Mouse (Mus musculus) CH12.LX (cell line): Measurements from ENCODE around the gene Fcho1. TPM values are rescaled to one million over a fixed set of nuclear protein-coding genes. Genes with fewer than 3 reads are reported as not detected.
"Not testable (repeated sequence)": the region's sequence is repeated elsewhere in the genome, so short reads cannot be mapped to it uniquely, and the experiment has no call there.

Experiments used
- DNase-seq: peaks from one replicate; pipeline ENCODE4 v3.0.0-alpha.2; 2013; ENCODE audit errors: extremely low read depth
- H3K27ac ChIP-seq: 2 replicates; pipeline ENCODE4 v1.5.1; 2012; ENCODE audit warnings: low read depth, mild to moderate bottlenecking, control low read depth, moderate library complexity; ENCODE audit not compliant: insufficient read depth
- H3K27me3 ChIP-seq: replicated peaks from 2 replicates; pipeline ENCODE3; 2012; ENCODE audit warnings: inconsistent platforms
- H3K36me3 ChIP-seq, 2 experiments: replicated peaks in 1 of 2; 2 replicates each; pipeline versions ENCODE3 to v1.6.1; 2012; ENCODE audit warnings: inconsistent platforms in 1 of 2, low read length in 1 of 2, mild to moderate bottlenecking in 1 of 2, mixed read lengths in 1 of 2, moderate library complexity in 1 of 2; ENCODE audit not compliant: control insufficient read depth in 1 of 2, insufficient read depth in 1 of 2
- H3K4me1 ChIP-seq, 2 experiments: 2 replicates each; pipeline ENCODE4 v1.6.1; 2012; ENCODE audit warnings: inconsistent platforms in 1 of 2, moderate library complexity in 1 of 2; ENCODE audit not compliant: insufficient read depth in 2 of 2, control insufficient read depth in 1 of 2
- H3K4me2 ChIP-seq: 2 replicates; pipeline ENCODE4 v1.6.1; 2012; ENCODE audit warnings: low read depth, mild to moderate bottlenecking, control low read depth; ENCODE audit not compliant: poor library complexity, insufficient read depth, severe bottlenecking
- H3K4me3 ChIP-seq, 3 experiments: fragments of 150-350 bp in 1 of 3; sonication (generic) in 1 of 3; replicated peaks in 1 of 3; 2 replicates each; pipeline versions ENCODE3 to v1.5.1; 2011 to 2012; ENCODE audit warnings: low read depth in 2 of 3, low read length in 2 of 3, mild to moderate bottlenecking in 2 of 3, moderate library complexity in 2 of 3, control low read depth in 1 of 3, improper control_type of control experiment in 1 of 3, inconsistent platforms in 1 of 3, mixed read lengths in 1 of 3; ENCODE audit not compliant: poor library complexity in 1 of 3
- H3K79me2 ChIP-seq: replicated peaks from 2 replicates; pipeline ENCODE4 v1.6.1; 2012; ENCODE audit warnings: mild to moderate bottlenecking, moderate library complexity; ENCODE audit not compliant: control insufficient read depth, poor library complexity, insufficient read depth, severe bottlenecking; ENCODE audit errors: extremely low read depth
- H3K9ac ChIP-seq: 2 replicates; pipeline ENCODE4 v1.6.1; 2012; ENCODE audit warnings: low read depth, mild to moderate bottlenecking, control low read depth, moderate library complexity; ENCODE audit not compliant: insufficient read depth
- H3K9me3 ChIP-seq: replicated peaks from 2 replicates; pipeline ENCODE3; 2012; ENCODE audit warnings: low read length, inconsistent platforms, mixed read lengths
- CTCF ChIP-seq, 2 experiments: IDR thresholded peaks in 1 of 2; conservative IDR thresholded peaks in 1 of 2; 2 replicates each; pipeline ENCODE4 v1.5.1; 2011 to 2012; ENCODE audit warnings: low read depth in 2 of 2, low read length in 2 of 2, improper control_type of control experiment in 1 of 2, inconsistent platforms in 1 of 2, mild to moderate bottlenecking in 1 of 2, moderate library complexity in 1 of 2
- HCFC1 ChIP-seq: IDR thresholded peaks from 2 replicates; pipeline ENCODE4 v1.6.1; 2012; ENCODE audit warnings: low read depth, mild to moderate bottlenecking, inconsistent platforms, low read length, improper control_type of control experiment
- JUN ChIP-seq: IDR thresholded peaks from 2 replicates; pipeline ENCODE4 v1.6.1; 2011; ENCODE audit warnings: low read depth, mild to moderate bottlenecking, low read length, improper control_type of control experiment, moderate library complexity; ENCODE audit not compliant: insufficient read depth
- MAZ ChIP-seq: IDR thresholded peaks from 2 replicates; pipeline ENCODE4 v1.6.1; 2012; ENCODE audit warnings: low read depth, mild to moderate bottlenecking, inconsistent platforms, low read length, improper control_type of control experiment, moderate library complexity
- NRF1 ChIP-seq: IDR thresholded peaks from 2 replicates; pipeline ENCODE4 v1.6.1; 2014; ENCODE audit warnings: low read depth, mild to moderate bottlenecking, inconsistent platforms, low read length, improper control_type of control experiment, moderate library complexity
- PAX5 ChIP-seq: IDR thresholded peaks from 2 replicates; pipeline ENCODE4 v1.6.1; 2012; ENCODE audit warnings: low read length, inconsistent platforms, mixed read lengths
- RAD21 ChIP-seq: IDR thresholded peaks from 2 replicates; pipeline ENCODE4 v1.6.1; 2011; ENCODE audit warnings: low read depth, mild to moderate bottlenecking, low read length, improper control_type of control experiment, moderate library complexity
- dilution Hi-C: fragments of 300-500 bp; cut with MboI; formaldehyde crosslinking; loops from 2 replicates; pipeline ENCODE4 v1.14.3; 2020; ENCODE audit warnings: low sequenced_read_pairs; ENCODE audit not compliant: extremely low pct_unique_long_range_greater_than_20kb, extremely low pct_ligation_motif_present
- in situ Hi-C: fragments of 300-500 bp; cut with MboI; formaldehyde crosslinking; loops from 3 replicates; pipeline ENCODE4 v1.14.3; 2019; ENCODE audit warnings: low sequenced_read_pairs, low pct_ligation_motif_present, low pct_unique_long_range_greater_than_20kb, mixed read lengths
- polyA plus RNA-seq: library from polyadenylated mRNA; unstranded; fragments of >175 nt; gene quantifications from 2 replicates; pipeline ENCODE4 v1.2.1, GENCODE M21; 2012; ENCODE audit warnings: low read depth; ENCODE audit not compliant: insufficient read length
- total RNA-seq, 2 experiments: library from RNA; depleted of rRNA; stranded (reverse); fragments of 300-350 nt in 1 of 2; fragments of >200 nt in 1 of 2; gene quantifications; 2 replicates each; pipeline ENCODE4 v1.2.3; 2012 to 2014

Fcho1 gene
- total and polyA plus RNA-seq, 3 experiments = 40.2 to 99.8 (median 82.0) TPM

DNA sequence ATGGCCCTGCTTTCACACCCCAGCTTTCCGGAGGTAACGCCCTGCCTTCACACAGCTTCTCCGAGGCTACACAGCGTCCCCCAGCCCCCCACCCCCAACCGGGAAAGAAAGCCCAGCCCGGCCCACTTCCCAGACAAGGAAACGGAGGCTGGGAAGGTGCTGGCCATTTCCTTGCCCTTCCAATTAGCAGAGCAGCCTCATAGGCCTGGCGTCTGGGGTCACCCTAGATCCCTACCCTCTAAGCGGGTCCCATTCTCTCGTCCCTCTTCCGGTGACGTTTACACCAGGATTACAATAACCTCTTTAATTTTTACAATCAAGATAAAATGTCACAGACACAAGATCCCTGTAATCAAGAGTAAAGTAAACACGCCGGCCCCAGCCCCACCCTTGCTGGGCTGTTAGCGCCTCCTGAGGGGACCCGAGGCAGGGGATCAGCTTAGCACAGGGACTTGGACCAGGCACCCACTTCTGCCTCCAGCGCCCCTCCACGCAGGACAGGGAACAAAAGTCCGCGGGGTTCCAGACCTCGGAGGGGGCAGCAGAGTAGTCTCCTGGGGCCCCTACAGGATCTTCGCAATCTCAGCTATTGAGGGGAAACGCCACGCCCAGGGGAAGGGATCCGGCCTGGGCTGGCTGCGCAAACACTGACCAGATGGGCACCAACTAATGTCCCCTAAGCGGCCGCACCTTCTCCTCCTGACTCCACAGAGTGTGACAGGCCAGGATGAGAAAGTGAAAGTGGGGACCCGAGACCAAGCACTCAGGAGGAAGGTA is 24.8 kb downstream of the Fcho1 start:
- no peaks in the 10 kb centered on the region for H3K79me2 ChIP-seq
- peak overlapping the region; percentile 85 for H3K4me2 ChIP-seq
- peak overlapping the region in 2 of 3 experiments; percentile 43 for H3K4me3 ChIP-seq
- DNase-seq = no peak
- dilution Hi-C loops (no loop called here), in situ Hi-C loops (no loop called here)
- peak overlapping the region; percentile 30; the same call in 1 of the 2 replicates for H3K9ac ChIP-seq
- TF ChIP-seq HCFC1 = no peak
- no peak for TF ChIP-seq JUN
- TF ChIP-seq PAX5 = no peak
- no peak for TF ChIP-seq NRF1
- H3K27me3 ChIP-seq = no peaks in the 10 kb centered on the region
- peaks cover 0 to 3% of the 10 kb centered on the region in 2 experiments; a peak in 1 of 4 replicates for H3K4me1 ChIP-seq
- no peaks in the 10 kb centered on the region for H3K36me3 ChIP-seq
- no peak overlapping the region for H3K27ac ChIP-seq
- no peaks in the 10 kb centered on the region for H3K9me3 ChIP-seq

DNA sequence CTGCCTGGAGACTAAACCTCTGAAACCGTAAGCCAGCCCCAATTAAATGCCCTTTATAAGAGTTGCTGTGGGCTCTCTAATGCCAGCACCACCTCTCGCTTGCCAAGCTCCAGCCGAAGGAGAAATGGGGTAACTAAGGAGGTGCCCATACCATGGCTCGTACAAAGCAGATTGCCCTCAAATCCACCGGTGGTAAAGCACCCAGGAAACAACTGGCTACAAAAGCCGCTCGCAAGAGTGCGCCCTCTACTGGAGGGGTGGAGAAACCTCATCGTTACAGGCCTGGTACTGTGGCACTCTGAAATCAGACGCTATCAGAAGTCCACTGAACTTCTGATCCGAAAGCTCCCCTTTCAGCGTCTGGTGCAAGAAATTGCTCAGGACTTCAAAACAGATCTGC is 30.1 kb downstream of the Fcho1 start:
- Histone ChIP-seq H3K9me3 (peaks cover 12% of the 10 kb centered on the region), H3K36me3 (peaks cover 8 to 18% of the 10 kb centered on the region in 2 experiments)
- H3K4me2 ChIP-seq, in situ Hi-C loops, H3K9ac ChIP-seq, DNase-seq, H3K4me1 ChIP-seq, H3K79me2 ChIP-seq, dilution Hi-C loops, H3K27me3 ChIP-seq, H3K27ac ChIP-seq, H3K4me3 ChIP-seq: not testable (repeated sequence)
- TF ChIP-seq CTCF (conservative IDR thresholded peaks at IDR 0.05 in 1 of 2, IDR thresholded peaks at IDR 0.05 in 1 of 2; ENCODE audit: low read depth in 2 of 2, low read length in 2 of 2) = peak; percentile 33 to 40; a peak in 3 of 4 replicates

DNA sequence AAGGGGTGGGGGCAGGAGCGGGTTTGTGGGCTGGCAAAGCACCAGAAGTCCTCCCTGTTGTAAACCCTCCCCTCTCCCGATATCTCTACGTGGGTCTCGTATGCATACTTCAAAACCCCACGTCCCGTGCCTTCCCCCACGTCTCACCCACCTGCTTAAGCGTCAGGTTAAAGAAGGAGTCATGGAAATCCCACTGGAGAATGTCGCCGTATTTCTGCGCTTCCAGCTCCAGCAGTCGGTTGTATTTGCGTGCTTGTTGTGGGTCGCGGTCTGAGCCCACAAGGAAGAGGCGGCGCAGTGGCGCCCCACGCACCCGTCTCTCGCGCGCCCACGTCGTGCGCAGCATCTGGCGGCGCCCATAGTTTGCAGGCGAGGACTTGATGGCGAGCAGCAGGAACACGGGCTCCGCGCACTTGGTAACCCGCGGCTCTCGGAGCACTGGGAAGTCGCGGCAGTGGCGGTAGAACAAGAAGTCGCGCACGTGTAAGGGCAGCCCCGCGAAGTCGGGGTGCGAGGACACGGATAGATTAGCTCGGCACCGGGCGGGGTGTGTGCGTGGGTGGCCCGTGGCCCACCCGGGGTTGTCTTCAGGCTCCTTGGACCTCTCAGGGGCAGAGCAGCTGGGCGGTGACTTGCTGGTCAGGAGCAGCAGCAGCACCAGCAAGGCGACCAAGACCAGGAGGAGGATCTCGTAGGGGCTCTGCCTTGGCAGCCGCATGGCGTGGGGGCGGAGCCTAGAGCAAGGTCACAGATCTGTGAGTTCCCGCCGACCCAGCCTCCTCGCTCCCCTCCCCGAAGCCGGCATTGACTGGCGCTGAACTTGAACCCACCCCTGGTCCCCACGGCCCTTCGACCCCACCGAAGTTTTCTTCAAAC is 32.1 kb downstream of the Fcho1 start:
- Histone ChIP-seq H3K79me2 (no peaks in the 10 kb centered on the region), H3K36me3 (peaks cover 25 to 39% of the 10 kb centered on the region in 2 experiments), H3K4me1 (no peaks in the 10 kb centered on the region), H3K27ac (no peak overlapping the region), H3K27me3 (no peaks in the 10 kb centered on the region), H3K4me3 (no peak overlapping the region), H3K4me2 (no peak overlapping the region), H3K9me3 (peaks cover 12% of the 10 kb centered on the region), H3K9ac (no peak overlapping the region)
- no peak for TF ChIP-seq RAD21
- TF ChIP-seq MAZ = no peak
- DNase-seq = no peak
- in situ Hi-C loops (no loop called here), dilution Hi-C loops (no loop called here)
